Mouse (Mus musculus): ENCODE measurements around the gene Cnnm3. TPM values are rescaled to one million over a fixed set of nuclear protein-coding genes. Genes with fewer than 3 reads are reported as not detected.

Gene Cnnm3
- polyA plus RNA-seq, 1 experiment = 6.2 TPM

- Histone ChIP-seq H3K27ac (ENCODE audit: insufficient read depth, low read length) (no peak overlapping the region), H3K4me1 (ENCODE audit: control insufficient read depth, insufficient read depth, low read length) (0 out of 2 replicates have a peak, but pooled peaks cover 3% of the 10 kb centered on the region), H3K4me3 (ENCODE audit: insufficient read depth, low read length) (no peak overlapping the region)
- TF ChIP-seq CTCF (IDR thresholded peaks at IDR 0.05; ENCODE audit: borderline replicate concordance, insufficient read depth, low read length) = no peak
- TF ChIP-seq POLR2A (IDR thresholded peaks at IDR 0.05; ENCODE audit: low read depth, low read length) = no peak
Measured at GRCm38 (mm10) chr1:36540807-36541206, 29.1 kb downstream of the Cnnm3 start.

DNA sequence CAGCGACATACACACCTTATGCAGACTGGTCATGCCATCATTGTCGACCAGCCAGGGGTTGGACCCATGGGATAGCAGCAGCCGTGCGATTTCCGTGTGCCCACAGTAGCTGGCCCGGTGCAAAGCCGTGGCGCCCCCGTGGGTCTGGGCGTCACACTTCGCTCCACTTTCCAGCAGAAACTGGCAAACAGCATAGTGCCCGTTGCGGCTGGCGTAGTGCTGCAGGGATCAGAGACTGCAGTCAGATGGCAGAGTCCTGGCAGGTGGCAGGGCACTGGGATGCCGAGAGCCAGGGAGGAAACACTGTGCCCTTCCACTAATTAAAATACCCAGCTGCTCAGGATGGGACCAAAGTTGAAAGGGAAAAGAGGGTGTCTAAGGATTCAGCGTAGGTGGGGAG lies 30.2 kb downstream of the Cnnm3 start:
- TF ChIP-seq CTCF (IDR thresholded peaks at IDR 0.05; ENCODE audit: borderline replicate concordance, insufficient read depth, low read length) (no peak), POLR2A (IDR thresholded peaks at IDR 0.05; ENCODE audit: low read depth, low read length) (no peak)
- Histone ChIP-seq H3K4me1 (ENCODE audit: control insufficient read depth, insufficient read depth, low read length) (0 out of 2 replicates have a peak, but pooled peaks cover 3% of the 10 kb centered on the region), H3K27ac (ENCODE audit: insufficient read depth, low read length) (no peak overlapping the region), H3K4me3 (ENCODE audit: insufficient read depth, low read length) (no peak overlapping the region)

GRCm38 (mm10) chr1:36542925-36543324 lies 31.3 kb downstream of the Cnnm3 start:
- Histone ChIP-seq H3K4me1 (ENCODE audit: control insufficient read depth, insufficient read depth, low read length) (0 out of 2 replicates have a peak, but pooled peaks cover 3% of the 10 kb centered on the region), H3K27ac (ENCODE audit: insufficient read depth, low read length) (no peak overlapping the region)
- TF ChIP-seq CTCF (IDR thresholded peaks at IDR 0.05; ENCODE audit: borderline replicate concordance, insufficient read depth, low read length) (no peak), POLR2A (IDR thresholded peaks at IDR 0.05; ENCODE audit: low read depth, low read length) (no peak)

DNA sequence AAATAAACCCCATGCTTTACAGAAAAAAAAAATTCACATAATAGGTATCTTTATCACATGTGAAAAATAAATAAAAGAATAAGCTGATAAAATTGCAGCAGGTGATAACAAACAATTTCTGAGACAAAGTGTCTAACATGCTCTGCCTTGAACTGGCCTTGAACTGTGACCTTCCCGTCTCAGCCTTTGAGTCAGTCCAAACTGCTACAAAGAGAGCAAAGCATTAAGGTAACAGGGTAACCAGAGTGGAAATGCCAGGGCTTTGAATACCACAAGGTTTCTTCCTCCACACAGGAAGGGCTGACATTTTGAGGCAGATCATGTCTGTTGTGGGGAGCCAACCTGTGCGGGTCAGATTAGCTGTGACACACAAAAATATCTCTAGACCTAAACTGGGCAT lies 33.7 kb downstream of the Cnnm3 start:
- TF ChIP-seq POLR2A (IDR thresholded peaks at IDR 0.05; ENCODE audit: low read depth, low read length) (no peak), CTCF (IDR thresholded peaks at IDR 0.05; ENCODE audit: borderline replicate concordance, insufficient read depth, low read length) (no peak)
- no peak overlapping the region for H3K27ac ChIP-seq (ENCODE audit: insufficient read depth, low read length)
- no peak overlapping the region for H3K4me3 ChIP-seq (ENCODE audit: insufficient read depth, low read length)
- peaks cover 9% of the 10 kb centered on the region; the same call in 1 of the 2 replicates for H3K4me1 ChIP-seq (ENCODE audit: control insufficient read depth, insufficient read depth, low read length)

More at GRCm38 (mm10) chr1:36542925-36543324, 31.3 kb downstream of the Cnnm3 start:
- no peak overlapping the region for H3K4me3 ChIP-seq (ENCODE audit: insufficient read depth, low read length)

DNA sequence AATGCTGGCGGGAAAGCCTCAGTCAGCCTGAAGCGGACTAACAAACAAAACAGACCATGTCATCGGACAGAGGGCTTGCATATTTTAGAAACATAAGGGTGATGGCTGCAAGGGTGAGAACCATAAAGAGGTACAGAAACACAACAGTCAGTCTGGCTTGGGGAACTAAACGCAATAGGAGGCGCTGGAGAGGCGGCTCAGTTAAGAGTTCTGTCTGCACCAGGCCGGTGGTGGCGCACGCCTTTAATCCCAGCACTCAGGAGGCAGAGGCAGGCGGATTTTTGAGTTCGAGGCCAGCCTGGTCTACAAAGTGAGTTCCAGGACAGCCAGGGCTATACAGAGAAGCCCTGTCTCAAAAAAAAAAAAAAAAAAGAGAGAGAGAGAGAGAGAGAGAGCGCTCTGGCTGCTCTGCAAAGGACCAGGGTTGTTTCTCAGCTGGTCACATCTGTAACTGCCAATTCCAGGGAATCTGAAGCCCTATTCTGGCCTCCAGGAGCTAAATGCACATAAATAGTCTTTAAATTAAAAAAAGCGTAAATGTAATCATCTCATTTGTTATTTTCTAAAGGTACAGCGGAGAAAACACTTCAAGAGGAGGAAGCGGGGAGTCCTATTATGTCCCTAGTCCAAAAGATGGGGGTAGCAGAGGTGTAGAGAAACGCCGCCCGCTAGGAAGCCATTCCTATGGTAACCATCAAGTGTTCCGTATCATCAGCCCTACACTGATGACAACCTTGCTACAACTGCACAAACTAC lies 34.4 kb downstream of the Cnnm3 start:
- TF ChIP-seq POLR2A (IDR thresholded peaks at IDR 0.05; ENCODE audit: low read depth, low read length) (no peak), CTCF (IDR thresholded peaks at IDR 0.05; ENCODE audit: borderline replicate concordance, insufficient read depth, low read length) (no peak)
- H3K27ac ChIP-seq (ENCODE audit: insufficient read depth, low read length) = no peak overlapping the region
- H3K4me1 ChIP-seq (ENCODE audit: control insufficient read depth, insufficient read depth, low read length) = peaks cover 9% of the 10 kb centered on the region; the same call in 1 of the 2 replicates
- peak overlapping the region; percentile 64 for H3K4me3 ChIP-seq (ENCODE audit: insufficient read depth, low read length)

GRCm38 (mm10) chr1:36546888-36547471 lies 35.3 kb downstream of the Cnnm3 start, which contains the start of gene Ankrd39:
TSS of gene Ankrd39 (minus strand) at chr1:36547445.
- TF ChIP-seq CTCF (IDR thresholded peaks at IDR 0.05; ENCODE audit: borderline replicate concordance, insufficient read depth, low read length) (peak; percentile 90), POLR2A (IDR thresholded peaks at IDR 0.05; ENCODE audit: low read depth, low read length) (peak; percentile 85)
- Histone ChIP-seq H3K4me3 (ENCODE audit: insufficient read depth, low read length) (peak within 1 kb of the TSS; percentile 64), H3K4me1 (ENCODE audit: control insufficient read depth, insufficient read depth, low read length) (peaks cover 9% of the 10 kb centered on the region; the same call in 1 of the 2 replicates), H3K27ac (ENCODE audit: insufficient read depth, low read length) (peak within 1 kb of the TSS; percentile 36)

GRCm38 (mm10) chr1:36547981-36548598 lies 36.4 kb downstream of the Cnnm3 start:
- H3K27ac ChIP-seq (ENCODE audit: insufficient read depth, low read length) = peak overlapping the region; percentile 36; the same call in 1 of the 2 replicates
- H3K4me1 ChIP-seq (ENCODE audit: control insufficient read depth, insufficient read depth, low read length) = peaks cover 9% of the 10 kb centered on the region; the same call in 1 of the 2 replicates
- H3K4me3 ChIP-seq (ENCODE audit: insufficient read depth, low read length) = no peak overlapping the region
- TF ChIP-seq POLR2A (IDR thresholded peaks at IDR 0.05; ENCODE audit: low read depth, low read length) (no peak), CTCF (IDR thresholded peaks at IDR 0.05; ENCODE audit: borderline replicate concordance, insufficient read depth, low read length) (no peak)

GRCm38 (mm10) chr1:36548771-36549170 lies 37.1 kb downstream of the Cnnm3 start:
- Histone ChIP-seq H3K4me1 (ENCODE audit: control insufficient read depth, insufficient read depth, low read length) (peaks cover 9% of the 10 kb centered on the region; the same call in 1 of the 2 replicates), H3K27ac (ENCODE audit: insufficient read depth, low read length) (no peak overlapping the region), H3K4me3 (ENCODE audit: insufficient read depth, low read length) (no peak overlapping the region)
- TF ChIP-seq CTCF (IDR thresholded peaks at IDR 0.05; ENCODE audit: borderline replicate concordance, insufficient read depth, low read length) (no peak), POLR2A (IDR thresholded peaks at IDR 0.05; ENCODE audit: low read depth, low read length) (no peak)

DNA sequence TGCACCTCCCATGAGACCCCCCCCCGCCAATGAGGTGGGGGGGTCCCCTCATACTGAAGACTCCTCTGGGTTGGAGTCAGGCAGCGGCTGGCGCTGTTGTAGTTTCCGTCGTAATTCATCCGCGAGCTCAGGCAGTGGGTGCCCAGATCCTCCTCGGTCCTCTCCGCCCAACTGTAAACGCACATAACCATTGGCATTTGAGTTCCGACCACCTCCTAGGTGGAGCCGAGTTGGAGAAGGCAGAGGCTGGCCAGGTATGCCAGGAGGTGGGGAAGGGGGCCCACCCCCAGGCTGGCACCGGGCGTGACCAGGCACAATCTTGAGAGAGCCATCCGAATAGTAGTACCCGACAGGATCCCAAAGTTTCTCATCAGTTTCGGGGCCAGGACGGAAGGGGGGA lies 37.8 kb downstream of the Cnnm3 start:
- Histone ChIP-seq H3K27ac (ENCODE audit: insufficient read depth, low read length) (no peak overlapping the region), H3K4me1 (ENCODE audit: control insufficient read depth, insufficient read depth, low read length) (peaks cover 9% of the 10 kb centered on the region; the same call in 1 of the 2 replicates), H3K4me3 (ENCODE audit: insufficient read depth, low read length) (no peak overlapping the region)
- TF ChIP-seq POLR2A (IDR thresholded peaks at IDR 0.05; ENCODE audit: low read depth, low read length) (no peak), CTCF (IDR thresholded peaks at IDR 0.05; ENCODE audit: borderline replicate concordance, insufficient read depth, low read length) (no peak)
